Mouse (Mus musculus): ENCODE measurements around the gene Ywhae. TPM values are rescaled to one million over a fixed set of nuclear protein-coding genes. Genes with fewer than 3 reads are reported as not detected.

Gene Ywhae
- polyA plus RNA-seq, 3 experiments from 2014 or later = 347 to 645 (median 394) TPM

- ATAC-seq = no peak
These were observed 63.4 kb downstream of the Ywhae start, which contains the start of gene Doc2b for GRCm38 (mm10) chr11:75796029-75796445. Doc2b (minus strand) TSS chr11:75796049.

DNA sequence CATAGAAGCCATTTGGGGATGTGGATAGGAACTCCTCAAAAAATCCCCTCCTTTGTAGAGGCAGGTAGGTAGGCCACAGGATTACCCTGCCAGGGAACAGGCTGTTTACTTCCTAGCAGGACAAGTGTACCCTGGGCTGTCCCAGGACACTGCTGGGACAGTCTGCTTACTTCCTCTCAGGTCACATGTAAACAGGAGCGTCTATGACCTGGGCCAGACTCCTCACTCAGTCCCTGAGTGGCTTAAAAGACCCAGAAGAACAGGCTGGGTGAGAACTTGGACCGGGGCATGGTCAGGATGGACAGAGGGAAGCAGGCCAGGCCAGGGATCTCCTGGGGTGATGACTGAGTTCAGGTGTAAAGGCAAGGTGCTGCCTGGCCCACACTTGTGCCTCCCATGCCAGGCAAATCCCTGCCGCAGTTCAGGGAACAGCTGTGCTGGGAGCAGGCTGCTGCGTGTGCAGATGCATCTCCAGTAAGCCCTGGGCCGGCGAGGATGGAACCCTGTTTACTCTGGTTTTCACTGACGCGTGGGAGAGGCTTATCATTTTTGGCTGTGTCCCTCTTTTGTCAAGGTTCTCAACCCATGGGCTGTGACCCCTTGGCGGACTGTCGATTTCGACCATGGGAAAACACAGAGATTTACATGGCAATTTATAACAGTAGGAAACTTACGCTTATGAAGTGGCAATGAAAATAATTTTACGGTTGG lies 64.0 kb downstream of the Ywhae start:
- no peak for ATAC-seq

GRCm38 (mm10) chr11:75801369-75801768 lies 68.7 kb downstream of the Ywhae start:
- no peak for ATAC-seq

- ATAC-seq = no peak
These were observed 69.3 kb downstream of the Ywhae start for GRCm38 (mm10) chr11:75801771-75802550.

DNA sequence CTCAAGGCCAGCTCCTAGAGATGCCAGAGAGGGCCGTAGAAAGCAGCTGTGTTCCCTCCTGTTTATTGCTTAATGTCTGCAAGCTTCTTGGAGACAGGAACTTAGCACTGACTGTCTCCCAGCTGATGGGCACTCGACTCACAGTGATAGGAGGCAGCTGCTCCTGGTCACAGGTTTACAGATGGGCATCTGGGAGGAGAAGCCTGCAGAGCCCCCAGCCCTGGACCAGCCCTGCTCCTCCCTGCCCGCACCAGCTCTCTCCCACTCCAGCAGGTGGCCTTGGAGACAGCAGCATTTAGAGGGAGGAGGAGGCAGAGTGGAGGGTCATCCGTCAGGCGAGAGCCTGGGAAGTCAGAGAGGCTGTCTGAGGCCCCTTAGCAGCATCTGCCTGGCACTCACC lies 74.8 kb downstream of the Ywhae start:
- no peak for ATAC-seq

GRCm38 (mm10) chr11:75810526-75810925 lies 77.9 kb downstream of the Ywhae start:
- ATAC-seq = no peak

DNA sequence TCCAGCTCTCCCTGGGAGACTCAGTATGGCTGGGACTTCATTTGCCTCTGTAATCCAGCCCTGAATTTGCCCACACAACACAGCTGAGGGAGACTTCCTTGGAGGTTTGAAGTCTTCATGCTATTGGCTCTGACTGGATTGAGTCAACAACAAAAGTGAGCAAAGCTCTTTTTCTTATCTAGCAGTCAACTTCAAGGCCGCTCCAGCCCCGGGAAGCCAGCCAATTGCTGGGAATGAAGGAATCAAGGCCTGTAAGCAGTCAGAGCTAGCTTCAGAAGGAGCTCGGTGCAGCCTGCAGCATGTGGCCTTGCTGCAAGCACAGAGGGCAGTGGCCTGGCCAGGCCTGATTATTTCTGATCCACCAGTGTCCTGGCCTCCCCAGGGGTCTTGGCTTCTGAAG lies 79.2 kb downstream of the Ywhae start:
- ATAC-seq = no peak

DNA sequence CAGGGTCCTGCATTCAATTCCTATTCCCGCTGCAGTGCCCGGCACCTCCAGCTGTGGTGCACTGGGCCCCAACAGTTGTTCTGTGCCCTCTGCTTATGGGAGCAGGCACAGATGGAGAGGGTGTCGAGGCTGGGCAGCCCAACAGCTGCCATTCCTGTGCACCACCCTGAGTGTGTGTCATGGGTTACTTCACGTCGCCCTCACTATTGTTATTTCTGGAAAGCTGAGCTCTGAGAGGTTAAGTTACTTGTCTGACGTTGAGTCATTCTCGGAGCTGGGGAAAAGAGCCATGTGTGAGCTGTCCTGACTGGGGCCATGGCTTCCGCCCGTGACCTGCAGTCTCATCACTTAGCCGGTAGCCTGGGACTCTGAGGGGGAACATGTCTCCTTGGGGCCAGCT lies 80.4 kb downstream of the Ywhae start:
- ATAC-seq = no peak

Other genes starting within 250 kb of the Ywhae start
- gene Prpf8, start 246.1 kb upstream of the Ywhae start, polyA plus RNA-seq (2017; shearing (Covaris generic)) = 10 to 100 TPM; 37.6 to 48.7 (median 43.8) TPM
- gene Rilp, start 222.8 kb upstream of the Ywhae start, polyA plus RNA-seq (2017; shearing (Covaris generic)) = not detected
- gene Scarf1, start 219.3 kb upstream of the Ywhae start, polyA plus RNA-seq (2017; shearing (Covaris generic)) = under 1 TPM; 0.18 to 0.93 (median 0.28) TPM
- 10 to 100 TPM; 20.1 to 22.4 (median 21.6) TPM for gene Slc43a2, start 201.2 kb upstream of the Ywhae start, polyA plus RNA-seq (2017; shearing (Covaris generic))
- 10 to 100 TPM; 30.5 to 50.5 (median 40.2) TPM for gene Pitpna, start 144.8 kb upstream of the Ywhae start, polyA plus RNA-seq (2017; shearing (Covaris generic))
- gene Inpp5k, start 101.9 kb upstream of the Ywhae start, polyA plus RNA-seq (2017; shearing (Covaris generic)) = 100 to 1,000 TPM; 110 to 156 (median 133) TPM
- 10 to 100 TPM; 15.6 to 24.5 (median 23.1) TPM for gene Myo1c, start 82.4 kb upstream of the Ywhae start, polyA plus RNA-seq (2017; shearing (Covaris generic))
- 10 to 100 TPM; 10.5 to 13.5 (median 12.0) TPM for gene Crk, start 53.6 kb upstream of the Ywhae start, polyA plus RNA-seq (2017; shearing (Covaris generic))
- gene Doc2b, start 63.2 kb downstream of the Ywhae start, polyA plus RNA-seq (2017; shearing (Covaris generic)) = not detected
- gene Rph3al, start 205.6 kb downstream of the Ywhae start, polyA plus RNA-seq (2017; shearing (Covaris generic)) = 1 to 10 TPM; 5.6 to 7.4 (median 6.7) TPM